Mouse (Mus musculus): ENCODE results near the gene Pygo2. TPM values are rescaled to one million over a fixed set of nuclear protein-coding genes. Genes with fewer than 3 reads are reported as not detected.
"Not testable (repeated sequence)": the region's sequence is repeated elsewhere in the genome, so short reads cannot be mapped to it uniquely, and the experiment has no call there.

Gene Pygo2
- polyA plus RNA-seq, 2 experiments from 2014 or later, result 8.6 to 9.6 TPM

GRCm38 (mm10) chr3:89421002-89421774 lies 8.8 kb upstream of the Pygo2 start:
- ATAC-seq, result no peak

GRCm38 (mm10) chr3:89421810-89422473 lies 8.1 kb upstream of the Pygo2 start:
- no peak for ATAC-seq

GRCm38 (mm10) chr3:89422556-89423205 lies 7.3 kb upstream of the Pygo2 start:
- no peak for ATAC-seq

- no peak for ATAC-seq
Measured at GRCm38 (mm10) chr3:89424416-89425140, 5.4 kb upstream of the Pygo2 start.

GRCm38 (mm10) chr3:89425141-89425525 lies 4.9 kb upstream of the Pygo2 start:
- ATAC-seq, result no peak

GRCm38 (mm10) chr3:89425876-89426275 lies 4.1 kb upstream of the Pygo2 start:
- ATAC-seq, result no peak

- not testable (repeated sequence) for ATAC-seq
Measured at GRCm38 (mm10) chr3:89429021-89429420, 993 bp upstream of the Pygo2 start.

GRCm38 (mm10) chr3:89432606-89433005 lies 2.6 kb downstream of the Pygo2 start:
- ATAC-seq, result no peak

GRCm38 (mm10) chr3:89434532-89434931 lies 4.5 kb downstream of the Pygo2 start:
- ATAC-seq, result no peak

GRCm38 (mm10) chr3:89435041-89435440 lies 5.0 kb downstream of the Pygo2 start:
- no peak for ATAC-seq

- peak; percentile 71 for ATAC-seq
Measured at GRCm38 (mm10) chr3:89436176-89437113, 6.4 kb downstream of the Pygo2 start, which contains the start of gene Pbxip1. TSS of gene Pbxip1 (plus strand) at chr3:89436706.

- peak; percentile 78 for ATAC-seq
Measured at GRCm38 (mm10) chr3:89437269-89437668, 7.3 kb downstream of the Pygo2 start.

- ATAC-seq, result no peak
Measured at GRCm38 (mm10) chr3:89440691-89441090, 10.7 kb downstream of the Pygo2 start.

GRCm38 (mm10) chr3:89448720-89449537 lies 18.9 kb downstream of the Pygo2 start:
- ATAC-seq, result no peak

- peak; percentile 36 for ATAC-seq
Measured at GRCm38 (mm10) chr3:89449541-89449940, 19.5 kb downstream of the Pygo2 start.

- ATAC-seq, result no peak
Measured at GRCm38 (mm10) chr3:89451916-89452315, 21.9 kb downstream of the Pygo2 start.

- ATAC-seq, result no peak
Measured at GRCm38 (mm10) chr3:89454401-89455177, 24.6 kb downstream of the Pygo2 start, which contains the start of gene Pmvk. TSS of gene Pmvk (plus strand) at chr3:89454541.

- no peak for ATAC-seq
Measured at GRCm38 (mm10) chr3:89455786-89456285, 25.8 kb downstream of the Pygo2 start.
